Mouse (Mus musculus) 3134 (cell line): ENCODE results near the gene Chrm3.

Experiments used
- DNase-seq: peaks from one replicate; pipeline ENCODE4 v3.0.0-alpha.2; 2011; ENCODE audit warnings: low spot score; ENCODE audit not compliant: insufficient read length; ENCODE audit errors: extremely low read depth

Chrm3 gene

DNA sequence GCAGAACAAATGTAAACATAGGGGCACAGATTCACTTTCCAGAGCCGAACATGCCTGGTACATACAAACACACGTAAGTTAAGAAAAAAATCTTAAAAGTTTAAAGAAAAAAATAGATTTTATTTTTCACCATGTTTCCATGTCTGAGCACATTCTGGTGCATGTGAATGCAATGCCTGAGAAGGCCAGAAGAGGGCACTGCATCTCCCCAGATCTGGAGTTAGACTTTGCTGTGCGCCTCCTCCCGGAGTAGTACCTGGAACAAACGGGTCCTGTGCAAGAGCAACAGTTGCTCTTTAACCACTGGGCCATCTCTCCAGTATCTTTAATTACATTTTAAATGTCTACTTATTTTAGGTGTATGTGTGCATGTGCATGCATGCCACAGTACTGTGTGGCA is 534.4 kb downstream of the Chrm3 start:
- DNase-seq = no peak
